Mouse (Mus musculus) C2C12 (cell line): ENCODE measurements around the gene Isg20l2.

Experiments
- CTCF ChIP-seq: IDR thresholded peaks from one replicate; pipeline ENCODE4 v1.5.1; 2011; ENCODE audit not compliant: control insufficient read depth, insufficient read depth, insufficient read length
- MAX ChIP-seq: IDR thresholded peaks from one replicate; pipeline ENCODE4 v1.6.1; 2011; ENCODE audit warnings: mild to moderate bottlenecking, control low read depth
- MYOD1 ChIP-seq: IDR thresholded peaks from one replicate; pipeline ENCODE4 v1.6.1; 2011; ENCODE audit warnings: low read depth; ENCODE audit not compliant: control insufficient read depth, insufficient read length
- MYOG ChIP-seq: IDR thresholded peaks from one replicate; pipeline ENCODE4 v1.6.1; 2011; ENCODE audit not compliant: control insufficient read depth, insufficient read length; ENCODE audit errors: extremely low read depth
- USF1 ChIP-seq: IDR thresholded peaks from one replicate; pipeline ENCODE4 v1.6.1; 2011; ENCODE audit warnings: low read depth, mild to moderate bottlenecking, control low read depth, moderate library complexity

DNA sequence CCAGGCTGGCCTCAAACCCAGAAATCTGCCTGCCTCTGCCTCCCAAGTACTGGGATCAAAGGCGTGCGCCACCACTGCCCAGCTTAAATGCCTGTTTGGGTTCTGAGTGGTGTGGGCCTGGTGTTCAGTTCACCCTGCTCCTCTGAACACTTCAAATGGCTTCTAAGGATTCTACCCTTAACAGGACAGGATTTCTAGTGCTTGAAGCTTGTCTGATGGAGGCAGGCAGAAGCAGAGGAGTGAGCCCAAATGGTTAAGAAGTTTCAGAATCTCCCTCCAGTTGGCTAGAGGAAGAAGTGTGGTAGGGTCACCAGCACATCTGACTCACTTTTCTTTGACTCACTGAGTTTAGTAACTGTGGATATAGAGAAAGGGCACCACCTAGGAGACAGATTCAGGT lies 20.7 kb upstream of the Isg20l2 start:
- no peak for TF ChIP-seq MYOG
- TF ChIP-seq CTCF = no peak
- no peak for TF ChIP-seq USF1
- no peak for TF ChIP-seq MYOD1
- no peak for TF ChIP-seq MAX
